Mouse (Mus musculus) limb, embryonic 12.5 days (tissue): ENCODE results near the gene Bmpr2. TPM values are rescaled to one million over a fixed set of nuclear protein-coding genes. Genes with fewer than 3 reads are reported as not detected.

Experiments used
- ATAC-seq: fragments of 200-750 bp; cut with Nextera tagmentation; 2 replicates; pipeline ENCODE4 v1.8.0; 2017; ENCODE audit warnings: low read depth, moderate TSS enrichment; ENCODE audit not compliant: insufficient number of reproducible peaks, insufficient read depth, low FRiP score, low TSS enrichment
- H3K27ac ChIP-seq: fragments of 300-500 bp; sonication (generic); 2 replicates; pipeline ENCODE4 v1.5.1; 2016; ENCODE audit warnings: mild to moderate bottlenecking, moderate library complexity
- H3K27me3 ChIP-seq: fragments of 300-500 bp; sonication (generic); 2 replicates; pipeline ENCODE4 v1.6.1; 2016; ENCODE audit warnings: mild to moderate bottlenecking, moderate library complexity
- H3K36me3 ChIP-seq: fragments of 300-500 bp; sonication (generic); 2 replicates; pipeline ENCODE4 v1.6.1; 2016; ENCODE audit warnings: mild to moderate bottlenecking, moderate library complexity
- H3K4me1 ChIP-seq: fragments of 300-500 bp; sonication (generic); replicated peaks from 2 replicates; pipeline ENCODE4 v1.6.1; 2016
- H3K4me2 ChIP-seq: fragments of 300-500 bp; sonication (generic); 2 replicates; pipeline ENCODE4 v1.6.1; 2016; ENCODE audit warnings: mild to moderate bottlenecking, moderate library complexity
- H3K4me3 ChIP-seq: fragments of 300-500 bp; sonication (generic); replicated peaks from 2 replicates; pipeline ENCODE4 v1.5.1; 2016; ENCODE audit warnings: mild to moderate bottlenecking
- H3K9ac ChIP-seq: fragments of 300-500 bp; sonication (generic); replicated peaks from 2 replicates; pipeline ENCODE4 v1.6.1; 2016; ENCODE audit warnings: mild to moderate bottlenecking, moderate library complexity
- H3K9me3 ChIP-seq: fragments of 300-500 bp; sonication (generic); 2 replicates; pipeline ENCODE4 v1.6.1; 2016; ENCODE audit warnings: mild to moderate bottlenecking, moderate library complexity
- whole genome bisulfite sequencing: fragments of 180-500 bp; shearing (Covaris S2); methylation state at CpG from one replicate; pipeline ENCODE4 v1.1.7; 2016; 5-methylcytosine and 5-hydroxymethylcytosine counted together
- polyA plus RNA-seq: library from polyadenylated mRNA; unstranded; fragments of >200 nt; fragmentation: Nextera tagmentation; extraction: Ambion mirVana; gene quantifications from 2 replicates; pipeline ENCODE4 v1.2.1, GENCODE M21; 2016

Bmpr2 gene
- polyA plus RNA-seq, 1 experiment from 2014 or later = 11.0 TPM

GRCm38 (mm10) chr1:59795336-59795735 lies 32.1 kb downstream of the Bmpr2 start:
- WGBS = 57% methylated on average over 1 of the region's 1 CpGs
- H3K4me1 ChIP-seq = no peaks in the 10 kb centered on the region; the same call in 1 of the 2 replicates
- ATAC-seq = no peak
- H3K4me3 ChIP-seq = no peak overlapping the region
- no peak overlapping the region for H3K27ac ChIP-seq
- H3K27me3 ChIP-seq = no peaks in the 10 kb centered on the region
- H3K36me3 ChIP-seq = no peaks in the 10 kb centered on the region
- no peak overlapping the region for H3K4me2 ChIP-seq
- H3K9ac ChIP-seq = no peak overlapping the region
- H3K9me3 ChIP-seq = no peaks in the 10 kb centered on the region

- Histone ChIP-seq H3K4me1 (no peaks in the 10 kb centered on the region; the same call in 1 of the 2 replicates), H3K4me3 (no peak overlapping the region), H3K27ac (no peak overlapping the region), H3K36me3 (0 out of 2 replicates have a peak, but pooled peaks cover 2% of the 10 kb centered on the region), H3K9me3 (no peaks in the 10 kb centered on the region), H3K9ac (no peak overlapping the region), H3K4me2 (no peak overlapping the region), H3K27me3 (no peaks in the 10 kb centered on the region)
- 92% methylated on average over 2 of the region's 2 CpGs for WGBS
- no peak for ATAC-seq
Observed at GRCm38 (mm10) chr1:59797865-59798264, 34.7 kb downstream of the Bmpr2 start.

- ATAC-seq = no peak
- WGBS = 66% methylated on average over 2 of the region's 2 CpGs
- Histone ChIP-seq H3K27me3 (no peaks in the 10 kb centered on the region), H3K9me3 (no peaks in the 10 kb centered on the region), H3K9ac (no peak overlapping the region), H3K36me3 (0 out of 2 replicates have a peak, but pooled peaks cover 2% of the 10 kb centered on the region), H3K4me3 (no peak overlapping the region), H3K4me1 (no peaks in the 10 kb centered on the region), H3K27ac (no peak overlapping the region), H3K4me2 (no peak overlapping the region)
Observed at GRCm38 (mm10) chr1:59804363-59804762, 41.2 kb downstream of the Bmpr2 start.

GRCm38 (mm10) chr1:59809921-59810320 lies 46.7 kb downstream of the Bmpr2 start:
- ATAC-seq = no peak
- no peak overlapping the region for H3K4me3 ChIP-seq
- no peak overlapping the region for H3K27ac ChIP-seq
- H3K9me3 ChIP-seq = no peaks in the 10 kb centered on the region
- H3K9ac ChIP-seq = no peak overlapping the region
- H3K4me2 ChIP-seq = no peak overlapping the region
- H3K27me3 ChIP-seq = no peaks in the 10 kb centered on the region
- H3K4me1 ChIP-seq = no peaks in the 10 kb centered on the region
- H3K36me3 ChIP-seq = 0 out of 2 replicates have a peak, but pooled peaks cover 5% of the 10 kb centered on the region
- 84% methylated on average over 2 of the region's 2 CpGs for WGBS

GRCm38 (mm10) chr1:59812782-59813181 lies 49.6 kb downstream of the Bmpr2 start:
- ATAC-seq = no peak
- no peak overlapping the region for H3K4me2 ChIP-seq
- 88% methylated on average over 4 of the region's 4 CpGs for WGBS
- no peaks in the 10 kb centered on the region for H3K9me3 ChIP-seq
- H3K4me1 ChIP-seq = no peaks in the 10 kb centered on the region
- peaks cover 34% of the 10 kb centered on the region for H3K36me3 ChIP-seq
- no peak overlapping the region for H3K9ac ChIP-seq
- no peak overlapping the region for H3K4me3 ChIP-seq
- no peak overlapping the region for H3K27ac ChIP-seq
- H3K27me3 ChIP-seq = no peaks in the 10 kb centered on the region

- H3K9me3 ChIP-seq = no peaks in the 10 kb centered on the region
- H3K27me3 ChIP-seq = no peaks in the 10 kb centered on the region
- H3K4me1 ChIP-seq = no peaks in the 10 kb centered on the region
- no peak for ATAC-seq
- H3K9ac ChIP-seq = no peak overlapping the region
- no peak overlapping the region for H3K4me2 ChIP-seq
- H3K27ac ChIP-seq = no peak overlapping the region
- H3K36me3 ChIP-seq = peaks cover 32% of the 10 kb centered on the region
- H3K4me3 ChIP-seq = no peak overlapping the region
Observed at GRCm38 (mm10) chr1:59825421-59825820, 62.2 kb downstream of the Bmpr2 start.

GRCm38 (mm10) chr1:59826583-59826982 lies 63.4 kb downstream of the Bmpr2 start:
- no peak for ATAC-seq
- no peaks in the 10 kb centered on the region for H3K4me1 ChIP-seq
- H3K4me2 ChIP-seq = no peak overlapping the region
- 90% methylated on average over 8 of the region's 8 CpGs for WGBS
- no peaks in the 10 kb centered on the region for H3K9me3 ChIP-seq
- no peaks in the 10 kb centered on the region for H3K27me3 ChIP-seq
- no peak overlapping the region for H3K9ac ChIP-seq
- H3K36me3 ChIP-seq = peaks cover 32% of the 10 kb centered on the region
- H3K4me3 ChIP-seq = no peak overlapping the region
- H3K27ac ChIP-seq = no peak overlapping the region

GRCm38 (mm10) chr1:59829410-59829809 lies 66.2 kb downstream of the Bmpr2 start:
- Histone ChIP-seq H3K27me3 (no peaks in the 10 kb centered on the region), H3K9ac (no peak overlapping the region), H3K4me1 (0 out of 2 replicates have a peak, but pooled peaks cover 6% of the 10 kb centered on the region), H3K36me3 (peaks cover 16% of the 10 kb centered on the region), H3K27ac (no peak overlapping the region), H3K9me3 (no peaks in the 10 kb centered on the region), H3K4me3 (no peak overlapping the region), H3K4me2 (no peak overlapping the region)
- WGBS = 83% methylated on average over 2 of the region's 2 CpGs
- ATAC-seq = no peak

- Histone ChIP-seq H3K4me1 (0 out of 2 replicates have a peak, but pooled peaks cover 6% of the 10 kb centered on the region), H3K27me3 (no peaks in the 10 kb centered on the region), H3K4me3 (no peak overlapping the region), H3K4me2 (no peak overlapping the region), H3K9me3 (no peaks in the 10 kb centered on the region), H3K27ac (no peak overlapping the region), H3K9ac (no peak overlapping the region), H3K36me3 (peaks cover 16% of the 10 kb centered on the region)
- no peak for ATAC-seq
- WGBS = 75% methylated on average over 6 of the region's 6 CpGs
Observed at GRCm38 (mm10) chr1:59830194-59830593, 67.0 kb downstream of the Bmpr2 start.

- H3K27me3 ChIP-seq = no peaks in the 10 kb centered on the region
- H3K9ac ChIP-seq = no peak overlapping the region
- peak overlapping the region; percentile 64; the same call in 1 of the 2 replicates for H3K27ac ChIP-seq
- 0 out of 2 replicates have a peak, but pooled peaks cover 6% of the 10 kb centered on the region for H3K4me1 ChIP-seq
- WGBS = 3% methylated on average over 2 of the region's 2 CpGs
- peaks cover 6% of the 10 kb centered on the region; the same call in 1 of the 2 replicates for H3K36me3 ChIP-seq
- no peak overlapping the region for H3K4me2 ChIP-seq
- ATAC-seq = no peak
- H3K9me3 ChIP-seq = no peaks in the 10 kb centered on the region
- no peak overlapping the region for H3K4me3 ChIP-seq
Observed at GRCm38 (mm10) chr1:59833723-59834122, 70.5 kb downstream of the Bmpr2 start.

- H3K4me2 ChIP-seq = no peak overlapping the region
- H3K27ac ChIP-seq = no peak overlapping the region
- ATAC-seq = no peak
Observed at GRCm38 (mm10) chr1:59848327-59848726, 85.1 kb downstream of the Bmpr2 start.

GRCm38 (mm10) chr1:59859046-59859445 lies 95.8 kb downstream of the Bmpr2 start:
- WGBS = 94% methylated on average over 1 of the region's 1 CpGs
- Histone ChIP-seq H3K36me3 (peaks cover 61% of the 10 kb centered on the region), H3K9ac (no peak overlapping the region), H3K4me1 (no peaks in the 10 kb centered on the region), H3K9me3 (no peaks in the 10 kb centered on the region), H3K4me3 (no peak overlapping the region), H3K4me2 (no peak overlapping the region), H3K27ac (no peak overlapping the region), H3K27me3 (no peaks in the 10 kb centered on the region)
- ATAC-seq = no peak

More at GRCm38 (mm10) chr1:59848327-59848726, 85.1 kb downstream of the Bmpr2 start:
- H3K36me3 ChIP-seq = peaks cover 64% of the 10 kb centered on the region
- H3K27me3 ChIP-seq = no peaks in the 10 kb centered on the region
- 84% methylated on average over 8 of the region's 8 CpGs for WGBS
- H3K4me1 ChIP-seq = no peaks in the 10 kb centered on the region
- no peaks in the 10 kb centered on the region for H3K9me3 ChIP-seq
- H3K9ac ChIP-seq = no peak overlapping the region
- H3K4me3 ChIP-seq = no peak overlapping the region
